Mouse (Mus musculus) 3134 (cell line): ENCODE results near the gene Neurog1.
A peak's percentile ranks its signal among the peaks of the same experiment; 100 is the strongest.

Experiments
- DNase-seq: peaks from one replicate; pipeline ENCODE4 v3.0.0-alpha.2; 2011; ENCODE audit warnings: low spot score; ENCODE audit not compliant: insufficient read length; ENCODE audit errors: extremely low read depth

Neurog1 gene

DNA sequence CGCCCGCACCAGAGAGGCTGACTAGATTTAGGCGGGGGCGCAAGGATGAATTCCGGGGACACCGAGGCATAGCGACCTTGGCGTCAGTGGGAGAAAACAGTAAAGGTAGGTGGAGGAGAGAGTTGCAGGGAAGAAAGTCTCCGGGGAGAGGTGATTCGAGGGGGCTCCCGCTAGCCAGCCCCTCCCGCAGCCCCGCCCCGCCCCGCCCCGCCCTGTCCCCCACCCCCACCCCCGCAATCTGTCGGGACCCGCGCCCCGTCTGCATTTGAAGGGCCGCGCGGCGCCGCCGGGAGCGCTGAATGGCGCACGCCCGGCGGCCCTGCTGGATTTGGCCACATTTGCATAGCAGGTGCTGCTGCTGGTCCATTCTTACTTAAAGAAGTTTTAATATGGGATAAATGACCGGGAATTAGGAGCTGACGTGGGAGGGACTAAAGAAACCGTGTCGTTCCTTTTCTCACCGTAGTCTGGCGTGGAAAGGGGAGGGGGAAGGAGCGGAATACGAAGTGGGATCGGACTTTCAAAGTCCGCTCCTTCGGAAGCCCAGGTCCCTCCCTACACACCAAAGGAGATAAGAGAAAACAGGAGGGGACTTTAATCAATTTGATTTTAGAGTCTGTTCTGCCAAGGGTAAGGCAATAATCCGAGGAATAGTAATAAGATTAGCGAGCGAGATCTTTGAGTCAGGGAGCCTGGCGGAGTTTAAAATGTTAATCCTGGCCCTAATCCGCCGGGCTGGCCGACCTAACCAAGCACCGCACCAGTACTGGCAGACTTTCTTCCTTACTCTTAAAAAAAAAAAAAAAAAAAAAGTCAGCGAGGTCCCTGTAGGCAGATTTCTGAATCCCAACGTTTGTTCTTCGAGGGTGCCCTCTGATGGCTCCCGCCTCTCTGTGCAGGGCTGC is 7.3 kb upstream of the Neurog1 start:
- no peak for DNase-seq

DNA sequence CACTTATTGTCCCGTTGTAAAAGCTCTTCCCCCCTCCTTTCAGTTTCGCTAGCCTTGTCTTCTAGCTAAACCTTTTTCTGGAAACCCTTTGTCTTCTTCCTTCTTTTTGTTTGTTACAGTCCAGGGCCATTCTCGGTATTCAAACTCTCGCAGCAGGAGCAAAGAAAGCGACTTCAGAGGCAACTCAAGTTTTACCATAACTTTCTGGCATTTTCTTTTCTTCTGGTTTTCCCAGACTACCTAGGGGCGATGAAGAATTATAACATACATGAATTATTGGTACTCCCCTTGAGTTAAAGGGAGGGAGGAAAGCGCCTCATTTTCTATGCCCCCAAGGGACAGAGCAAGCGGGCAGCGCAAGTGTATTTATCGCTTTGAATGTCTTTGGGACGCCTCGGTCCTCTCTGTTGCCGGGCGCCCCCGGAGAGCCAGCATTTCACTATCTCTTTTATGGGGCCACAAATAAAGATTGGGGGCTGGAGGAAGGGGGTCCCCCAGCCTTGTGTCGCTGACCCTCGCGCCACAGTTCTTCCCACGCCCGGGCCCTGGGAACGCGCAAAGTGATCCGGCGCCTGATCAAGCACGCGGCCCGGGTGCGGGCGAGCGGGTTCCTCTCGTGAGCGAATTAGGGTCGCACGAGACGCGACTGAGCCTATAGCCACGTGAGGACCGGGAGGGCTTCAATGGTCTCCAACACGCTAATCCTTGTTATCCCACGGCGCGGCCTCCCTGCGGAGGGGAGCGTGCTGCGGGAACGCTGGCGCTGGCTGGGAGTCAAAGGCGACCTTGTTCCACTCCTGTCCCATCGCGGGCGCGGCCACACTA is 6.4 kb upstream of the Neurog1 start:
- DNase-seq: no peak

DNA sequence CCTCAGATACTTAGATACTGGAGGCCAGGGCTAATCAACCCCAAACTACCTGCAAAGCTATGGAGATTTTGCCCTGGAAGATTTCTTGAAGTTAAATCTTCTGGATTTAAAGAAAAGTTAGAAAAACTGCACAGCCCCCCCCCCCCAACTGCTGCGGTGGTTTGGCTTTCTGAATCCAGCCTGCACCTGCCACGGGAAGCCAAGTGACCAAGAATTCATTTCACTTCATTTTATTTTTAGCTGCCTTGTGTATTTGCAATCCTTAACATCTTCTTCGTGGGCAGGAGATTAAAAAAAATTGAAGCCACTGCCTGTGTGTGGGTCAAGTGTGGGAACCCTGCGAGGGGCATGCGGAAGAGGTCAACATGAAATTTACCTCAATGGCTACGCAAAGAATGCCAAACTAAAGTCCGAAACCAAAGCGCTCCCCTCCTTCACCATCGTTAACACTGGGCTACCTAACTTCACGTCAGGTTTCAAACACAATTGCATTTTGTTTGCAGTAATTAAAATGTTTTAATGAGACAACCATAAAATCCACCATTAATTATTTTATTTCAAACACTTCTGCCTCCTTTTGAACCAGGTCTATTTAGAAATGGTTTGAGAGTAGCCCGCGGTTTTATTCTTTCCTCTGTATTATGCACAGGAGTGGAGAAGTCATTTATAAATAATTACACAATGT is 5.6 kb upstream of the Neurog1 start:
- DNase-seq: no peak

DNA sequence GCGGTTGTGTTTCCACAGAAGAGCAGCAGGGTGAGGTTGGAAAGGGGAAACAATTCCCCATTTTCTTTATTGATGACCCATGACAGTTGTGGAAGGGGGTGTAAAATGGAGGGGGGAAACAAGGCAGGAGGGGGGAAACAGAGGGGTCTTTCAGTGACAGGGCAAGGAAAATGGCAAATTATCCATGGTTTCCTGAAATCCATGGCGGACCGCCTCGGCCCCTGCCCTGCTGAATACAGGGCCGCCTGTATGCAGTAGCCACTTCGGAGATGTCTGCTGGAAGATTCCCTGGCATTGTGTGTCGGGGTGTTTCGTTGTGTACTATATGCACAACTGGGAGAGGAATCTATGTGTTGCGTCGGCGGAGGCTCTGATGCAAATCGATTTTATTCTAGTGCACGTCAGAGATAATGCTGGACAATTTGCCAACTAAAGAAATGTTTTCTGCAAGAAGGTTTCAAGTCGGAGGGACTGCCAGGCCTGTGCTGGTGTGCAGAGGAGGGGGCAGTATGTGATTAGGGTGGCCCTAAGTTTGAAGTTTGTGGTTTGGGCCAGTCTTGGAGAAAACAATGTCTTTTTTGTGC is 4.8 kb upstream of the Neurog1 start:
- no peak for DNase-seq

DNA sequence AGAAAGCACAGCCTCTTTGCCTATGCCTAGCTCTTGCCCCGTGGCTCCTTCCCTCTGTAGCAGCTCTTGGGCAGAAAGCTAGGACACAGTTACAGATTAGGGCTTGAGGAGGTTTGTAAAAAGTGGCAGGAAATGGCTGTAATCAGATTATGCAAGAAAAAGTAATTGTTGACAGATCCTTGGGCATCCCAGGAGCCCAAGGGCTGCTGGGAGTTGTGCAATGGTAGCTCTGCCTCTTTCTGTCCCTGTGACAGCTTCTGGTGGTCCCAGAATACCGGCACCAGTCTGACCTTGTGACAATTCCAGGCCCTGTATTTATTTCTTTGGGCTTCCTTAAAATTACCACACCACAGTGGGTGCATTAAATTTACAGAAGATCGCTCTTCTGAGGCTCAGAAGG is 1.4 kb upstream of the Neurog1 start:
- DNase-seq: no peak

DNA sequence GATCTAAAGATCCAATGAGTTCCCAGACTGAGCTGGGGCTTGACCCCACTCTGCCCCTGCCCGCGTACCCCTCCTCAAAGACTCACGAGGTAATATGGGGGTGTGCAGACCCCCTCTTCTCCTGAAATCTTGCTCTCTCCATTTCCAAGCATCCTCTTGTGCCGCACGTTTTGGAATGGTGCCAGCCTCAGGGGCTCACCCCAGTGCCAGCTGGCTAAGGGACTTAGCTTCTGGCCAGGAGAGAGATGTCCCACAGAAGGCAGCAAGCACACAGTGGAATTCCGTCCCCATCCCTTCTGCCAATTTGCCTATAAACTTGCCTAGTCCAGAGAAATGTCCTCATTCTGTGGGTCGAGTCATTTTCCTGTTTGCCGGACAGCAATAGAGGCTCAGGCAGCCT is 820 bp upstream of the Neurog1 start:
- DNase-seq: no peak

DNA sequence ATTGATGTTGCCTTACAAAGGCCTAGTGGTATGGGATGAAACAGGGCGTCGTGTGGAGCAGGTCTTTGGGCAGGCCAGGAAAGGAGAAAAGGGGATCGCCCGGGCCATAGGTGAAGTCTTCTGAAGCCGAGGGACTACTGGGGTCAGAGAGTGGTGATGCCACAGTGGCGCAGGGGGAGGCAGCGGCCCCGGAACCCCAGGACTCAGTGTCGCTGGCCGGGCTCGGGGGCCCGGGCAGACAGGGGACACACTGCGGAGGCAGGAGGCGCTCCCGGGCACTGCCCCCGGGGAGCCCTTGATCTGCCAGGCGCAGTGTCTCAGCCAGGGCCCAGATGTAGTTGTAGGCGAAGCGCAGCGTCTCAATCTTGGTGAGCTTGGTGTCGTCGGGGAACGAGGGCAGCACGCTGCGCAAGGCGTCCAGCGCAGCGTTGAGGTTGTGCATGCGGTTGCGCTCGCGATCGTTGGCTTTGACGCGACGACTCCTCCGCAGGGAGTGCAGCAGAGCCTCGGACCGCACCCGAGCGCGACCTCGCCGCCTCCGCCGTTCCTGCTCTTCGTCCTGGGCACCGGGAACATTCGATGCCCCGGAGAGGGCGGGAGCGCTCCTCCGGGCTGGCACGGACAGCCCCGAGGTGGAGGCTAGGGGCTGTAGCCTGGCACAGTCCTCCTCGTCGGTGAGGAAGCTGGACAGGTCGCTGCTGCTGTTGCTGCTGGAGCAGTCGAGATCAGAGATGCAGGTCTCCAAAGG is 613 bp downstream of the Neurog1 start:
- DNase-seq: peak; percentile 7

DNA sequence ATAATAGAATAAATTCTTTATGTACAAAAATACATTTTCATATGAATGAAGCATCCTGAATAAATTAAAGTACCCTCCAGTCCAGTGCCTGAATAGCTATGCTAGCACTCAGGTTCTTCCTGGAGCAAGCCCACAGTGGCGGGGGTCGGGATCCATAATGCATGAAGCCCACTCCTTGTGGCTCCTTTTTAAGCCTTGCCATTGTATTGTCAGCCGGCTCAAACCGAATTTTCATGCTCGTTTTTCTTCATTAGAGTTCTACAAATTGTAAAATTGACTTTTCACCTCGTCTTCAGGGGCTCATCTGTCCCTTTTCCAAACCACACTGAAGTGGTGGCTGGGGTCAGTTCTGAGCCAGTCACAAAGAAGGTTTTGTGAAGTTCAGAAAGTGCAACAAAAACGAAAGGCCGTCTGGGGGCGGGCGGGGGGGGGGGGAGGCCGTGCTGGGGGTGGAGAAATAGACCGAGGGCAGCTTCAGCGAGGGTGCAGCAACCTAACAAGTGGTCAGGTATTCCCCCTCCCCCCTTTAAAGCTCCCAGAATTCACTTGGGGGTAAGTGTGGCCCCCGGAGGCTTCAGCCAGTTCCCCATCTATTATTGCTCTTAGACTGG is 1.3 kb downstream of the Neurog1 start:
- DNase-seq: no peak

DNA sequence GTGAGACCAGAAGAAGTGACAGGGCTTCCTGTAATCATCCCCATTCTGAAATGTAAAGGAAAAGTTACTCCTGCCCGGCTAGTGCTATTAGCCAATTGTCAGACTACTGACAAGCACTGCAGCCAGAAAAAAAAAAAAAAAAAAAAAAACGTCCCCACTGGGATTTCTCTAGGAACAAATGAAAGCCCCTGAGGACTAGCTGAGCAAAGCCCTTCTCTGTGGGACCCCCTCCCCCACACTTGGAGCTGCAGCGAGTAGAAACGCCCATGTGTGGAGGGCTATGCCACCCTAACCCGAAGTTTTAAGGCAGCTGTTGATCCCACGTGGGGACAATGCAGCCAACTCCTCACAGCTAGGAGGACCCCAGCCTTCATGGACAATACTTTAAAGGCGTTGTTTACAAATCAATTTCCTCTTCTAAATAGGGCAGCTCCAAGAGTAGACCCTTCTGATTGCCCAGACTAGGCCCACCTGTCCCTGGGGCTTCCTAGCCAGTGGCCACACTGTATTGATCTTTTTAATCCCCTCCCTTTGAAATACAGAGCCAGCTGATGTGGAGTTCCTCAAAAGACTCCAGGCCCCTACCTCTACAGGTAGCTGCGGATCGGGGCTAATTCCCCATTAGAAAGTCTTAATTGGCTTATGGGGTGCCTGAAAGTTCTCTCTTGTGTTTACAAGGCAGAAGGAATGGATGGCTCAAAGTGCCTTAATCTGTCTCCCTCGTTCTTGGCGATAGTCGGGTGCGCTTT is 2.2 kb downstream of the Neurog1 start:
- no peak for DNase-seq

DNA sequence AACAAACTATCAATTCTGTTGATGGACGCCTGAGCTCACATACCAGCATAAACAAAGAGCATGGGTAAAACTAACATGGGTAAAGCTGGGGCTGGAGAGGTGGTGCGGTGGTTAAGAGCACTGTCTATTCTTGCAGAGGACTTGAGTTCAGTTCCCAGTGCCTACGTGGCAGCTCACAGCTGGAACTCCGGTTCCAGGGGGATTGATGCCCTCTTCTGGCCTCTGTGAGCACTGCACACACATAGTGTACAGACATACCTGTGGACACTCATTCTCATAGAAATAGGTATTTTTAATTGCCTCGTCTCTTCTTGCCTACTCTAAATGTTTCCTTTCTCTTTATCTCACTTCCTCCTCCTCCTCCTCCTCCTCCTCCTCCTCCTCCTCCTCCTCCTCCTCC is 8.9 kb downstream of the Neurog1 start:
- DNase-seq: no peak

DNA sequence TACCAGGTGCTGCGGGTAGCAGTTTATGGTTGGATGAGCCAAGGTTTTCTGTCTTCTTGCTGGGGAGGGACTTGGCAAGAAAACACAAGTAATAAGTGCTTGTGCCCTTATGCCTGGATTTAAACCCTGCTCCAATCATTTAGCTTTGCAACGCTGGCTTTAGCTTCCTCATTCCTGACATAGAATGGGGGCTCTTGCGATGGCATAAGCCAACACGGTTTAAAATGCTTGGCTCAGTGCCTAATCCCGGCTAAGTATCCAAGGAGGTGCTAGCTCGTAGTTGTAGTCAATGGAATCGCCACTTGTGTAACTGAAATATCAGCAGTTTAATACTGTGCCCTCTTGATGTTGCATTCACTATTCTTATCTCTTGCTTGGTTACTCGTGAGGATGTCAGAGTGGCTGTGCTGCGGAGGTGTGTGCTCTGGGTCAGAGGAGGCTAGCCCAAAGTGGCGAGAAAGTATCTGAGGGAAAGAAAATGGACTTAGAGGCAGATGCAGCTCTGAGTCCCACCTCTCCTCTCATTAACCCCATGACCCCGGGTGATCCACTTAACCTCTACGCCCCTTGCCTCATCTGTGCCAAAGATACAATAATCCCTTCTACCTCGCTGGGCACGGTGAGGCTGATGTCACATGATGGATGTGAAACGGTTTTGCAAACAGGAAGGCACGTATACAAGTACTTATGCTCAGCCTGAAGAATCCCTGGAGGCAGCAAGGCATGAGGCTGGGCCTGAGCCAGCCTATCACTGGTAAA is 11.8 kb downstream of the Neurog1 start:
- DNase-seq: no peak

DNA sequence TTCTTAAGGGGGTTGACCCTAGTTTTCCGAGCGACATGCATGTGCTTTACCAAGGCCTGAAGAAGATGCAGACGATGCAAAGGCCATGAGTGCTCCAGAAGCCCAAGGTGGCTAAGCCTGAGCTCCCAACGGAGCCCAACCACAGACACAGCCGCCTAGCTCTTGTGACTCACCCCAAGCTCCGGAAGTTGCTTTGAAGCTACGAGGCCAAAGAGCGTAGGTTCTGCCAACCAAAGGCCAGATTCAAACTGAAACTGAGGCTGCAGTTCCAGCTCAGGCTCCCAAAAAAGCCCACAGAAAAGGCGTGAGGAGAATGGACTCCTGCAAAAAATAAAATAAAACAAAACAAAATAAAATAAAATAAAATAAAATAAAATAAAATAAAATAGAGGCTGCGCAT is 14.1 kb downstream of the Neurog1 start:
- peak; percentile 24 for DNase-seq

DNA sequence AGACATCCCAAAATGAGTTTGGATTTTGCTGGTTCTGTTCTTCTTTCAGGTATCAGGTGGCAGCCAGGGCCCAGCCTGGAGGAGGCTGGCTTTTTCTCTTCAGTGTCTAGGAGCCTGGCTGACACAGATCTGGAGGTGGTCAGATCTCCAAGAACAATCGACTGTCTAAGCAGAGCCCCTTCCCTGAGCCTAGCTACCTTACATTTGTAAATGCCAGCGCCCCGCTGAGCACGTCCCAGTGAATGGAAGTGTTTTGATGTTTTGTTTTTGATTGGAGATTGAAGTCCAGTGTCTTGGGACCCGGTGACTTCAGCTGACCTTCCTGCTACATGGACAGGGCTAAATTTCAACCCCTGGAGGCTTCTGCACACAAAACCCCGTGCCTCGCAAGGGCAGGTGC is 15.8 kb downstream of the Neurog1 start:
- DNase-seq: no peak

DNA sequence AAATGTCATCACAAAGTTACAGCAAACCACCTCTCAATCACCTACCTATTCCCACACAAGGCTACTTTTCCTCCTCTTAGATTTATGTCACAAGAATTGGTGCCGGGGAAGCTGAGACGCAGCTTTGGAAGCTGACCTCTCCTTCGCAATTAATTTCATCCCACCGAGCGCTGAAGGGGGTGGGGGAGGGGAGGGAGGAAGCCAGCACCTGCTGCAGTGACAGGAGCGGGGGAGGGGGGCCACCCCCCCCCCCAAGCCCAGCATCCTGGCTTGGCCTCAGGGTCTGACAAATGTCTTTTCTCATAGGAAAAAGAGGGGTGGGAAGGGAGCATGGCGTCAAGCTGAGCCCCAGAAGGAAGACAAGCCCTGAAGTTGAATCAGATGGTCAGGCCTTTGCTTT is 23.2 kb downstream of the Neurog1 start:
- DNase-seq: no peak

DNA sequence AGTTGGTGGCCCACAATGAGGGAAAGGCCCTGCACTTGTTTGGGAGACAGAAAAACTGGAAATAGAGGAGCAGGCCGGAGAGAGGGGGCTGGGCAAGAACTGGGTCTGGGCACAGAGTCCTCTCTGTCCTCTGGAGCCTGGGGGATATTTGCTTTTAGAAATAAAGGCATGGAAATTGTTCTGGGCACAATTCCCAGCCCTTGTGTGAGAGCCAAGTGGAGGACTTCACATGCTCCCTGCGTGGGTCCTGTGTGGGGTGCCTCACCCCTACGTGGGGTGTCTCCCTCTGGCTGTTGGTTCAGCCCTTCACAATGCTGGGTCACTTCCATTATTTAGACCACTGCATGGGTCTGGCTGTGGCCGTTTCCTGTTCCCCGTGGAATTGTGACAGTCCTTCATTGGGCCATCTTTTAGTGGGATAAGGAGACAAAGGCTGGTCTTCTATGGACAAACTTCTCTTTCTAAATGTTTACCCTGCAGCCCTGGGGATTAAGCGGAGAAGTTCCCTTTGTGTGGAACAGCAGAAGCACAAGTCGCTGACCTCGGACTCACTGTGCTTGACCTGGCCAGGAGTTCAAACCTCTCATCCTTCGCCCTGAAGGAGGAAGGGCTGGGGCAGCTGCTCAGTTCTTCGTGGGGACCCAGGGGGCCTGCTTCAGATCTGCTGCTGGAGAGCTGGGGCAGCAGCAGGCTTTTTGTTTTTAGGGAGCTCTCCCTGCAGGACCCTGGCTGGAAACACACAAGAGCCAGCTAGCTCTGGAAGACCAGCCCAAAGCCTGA is 25.6 kb downstream of the Neurog1 start:
- no peak for DNase-seq

DNA sequence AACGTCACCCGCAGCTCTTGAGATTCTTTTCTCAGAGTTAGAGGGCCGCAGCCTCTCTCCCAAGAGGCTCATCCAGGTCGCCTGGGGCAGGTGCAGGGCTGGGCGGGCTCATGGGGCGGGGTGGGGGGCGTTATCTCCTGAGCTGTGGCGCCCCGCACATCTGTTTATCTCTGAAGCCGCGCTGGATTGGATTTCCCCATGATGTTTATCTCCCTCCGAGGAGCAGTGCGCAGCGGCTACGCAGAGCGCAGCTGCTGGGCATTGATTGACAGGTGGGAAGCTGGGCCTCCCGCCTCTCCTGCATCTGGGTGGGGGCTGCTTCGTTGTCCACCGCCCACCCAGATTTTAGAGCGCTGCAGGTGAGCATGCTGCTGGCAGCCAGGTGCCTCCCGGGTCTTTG is 28.3 kb downstream of the Neurog1 start:
- DNase-seq: no peak

DNA sequence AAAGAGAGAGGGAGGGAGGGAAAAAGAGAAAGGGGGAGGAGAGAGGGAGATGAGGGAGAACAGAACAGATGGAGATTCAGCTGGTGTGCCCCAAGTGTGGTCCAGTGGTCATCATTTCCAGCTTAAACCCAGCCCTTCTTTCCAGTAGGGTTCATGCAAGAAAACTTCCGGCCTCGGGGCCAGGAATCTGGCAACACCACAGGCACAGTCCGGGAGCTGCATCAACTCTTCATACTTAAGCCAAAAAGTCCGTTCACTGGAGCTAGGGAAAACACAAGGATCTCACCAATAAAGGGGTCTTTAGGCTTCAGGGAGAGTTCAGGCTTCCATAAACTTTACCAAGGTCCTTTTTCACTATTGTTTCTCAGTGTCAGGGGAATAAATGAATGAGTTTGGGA is 29.1 kb downstream of the Neurog1 start:
- no peak for DNase-seq
